Mouse (Mus musculus): Measurements from ENCODE around the gene Tpm1. TPM values are rescaled to one million over a fixed set of nuclear protein-coding genes. Genes with fewer than 3 reads are reported as not detected.
A peak's percentile ranks its signal among the peaks of the same experiment; 100 is the strongest.

Tpm1 gene
- polyA plus RNA-seq, 1 experiment from 2014 or later = 635 TPM

DNA sequence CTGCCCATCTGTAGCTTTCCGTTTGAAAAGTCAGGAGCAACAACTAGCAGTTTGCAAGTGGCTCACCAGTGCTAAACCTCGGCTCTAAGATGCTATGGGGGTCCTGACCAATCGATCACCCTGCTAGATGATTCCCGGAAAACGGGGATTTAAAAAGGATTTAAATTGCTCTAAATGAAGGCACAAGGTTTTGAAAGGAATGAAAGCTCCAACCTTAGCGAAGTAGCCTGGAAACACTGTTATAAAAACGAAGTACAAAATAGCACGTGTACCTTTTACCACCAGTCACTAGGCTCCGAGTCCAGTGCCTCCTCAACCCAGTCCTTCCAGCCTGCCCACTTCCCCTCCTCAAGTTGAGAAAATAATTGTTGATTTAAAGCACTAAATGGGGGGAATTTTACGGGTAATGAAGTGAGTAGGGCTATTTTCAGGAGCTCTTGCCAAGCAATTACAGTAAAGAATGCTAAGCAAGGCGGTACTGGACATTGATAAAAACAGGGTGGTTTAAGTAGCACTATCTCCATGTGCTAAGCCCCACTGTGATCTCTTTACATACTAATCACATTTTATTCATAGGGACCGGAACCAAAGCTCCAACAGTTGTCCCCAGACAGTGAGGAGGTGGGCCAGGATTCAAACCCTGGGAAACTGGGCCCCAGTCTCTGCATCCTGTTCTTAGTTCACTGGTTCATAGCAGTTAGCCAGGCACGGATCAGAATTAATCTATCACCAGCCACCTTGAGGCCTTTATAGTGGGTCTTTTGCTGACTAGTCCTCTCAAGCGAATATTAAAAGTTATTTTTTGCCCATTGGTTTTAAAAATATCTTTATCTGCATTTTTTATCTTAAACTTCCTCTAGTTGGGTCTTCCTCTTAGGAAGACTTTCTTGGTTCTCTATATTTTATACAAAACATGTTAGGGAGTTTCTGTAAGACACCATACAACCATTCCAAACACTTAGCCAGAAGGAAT is 7.1 kb downstream of the Tpm1 start:
- WGBS = 38% methylated on average over 14 of the region's 14 CpGs
- no peak for TF ChIP-seq CTCF (IDR thresholded peaks at IDR 0.05; ENCODE audit: low read depth)
- Histone ChIP-seq H3K4me3 (ENCODE audit: low read depth, low read length) (peak overlapping the region; percentile 82), H3K9ac (peak overlapping the region; percentile 43), H3K27me3 (ENCODE audit: insufficient read depth, low read length) (no peaks in the 10 kb centered on the region), H3K27ac (ENCODE audit: low read depth) (peak overlapping the region; percentile 61), H3K4me1 (ENCODE audit: insufficient read depth) (peaks cover 38% of the 10 kb centered on the region), H3K9me3 (ENCODE audit: low read depth, low read length) (no peaks in the 10 kb centered on the region), H3K36me3 (ENCODE audit: insufficient read depth) (peaks cover 35% of the 10 kb centered on the region), H3K4me2 (peak overlapping the region; percentile 98)
- ATAC-seq (ENCODE audit: insufficient read depth) (no peak), DNase-seq (peak; percentile 42)

DNA sequence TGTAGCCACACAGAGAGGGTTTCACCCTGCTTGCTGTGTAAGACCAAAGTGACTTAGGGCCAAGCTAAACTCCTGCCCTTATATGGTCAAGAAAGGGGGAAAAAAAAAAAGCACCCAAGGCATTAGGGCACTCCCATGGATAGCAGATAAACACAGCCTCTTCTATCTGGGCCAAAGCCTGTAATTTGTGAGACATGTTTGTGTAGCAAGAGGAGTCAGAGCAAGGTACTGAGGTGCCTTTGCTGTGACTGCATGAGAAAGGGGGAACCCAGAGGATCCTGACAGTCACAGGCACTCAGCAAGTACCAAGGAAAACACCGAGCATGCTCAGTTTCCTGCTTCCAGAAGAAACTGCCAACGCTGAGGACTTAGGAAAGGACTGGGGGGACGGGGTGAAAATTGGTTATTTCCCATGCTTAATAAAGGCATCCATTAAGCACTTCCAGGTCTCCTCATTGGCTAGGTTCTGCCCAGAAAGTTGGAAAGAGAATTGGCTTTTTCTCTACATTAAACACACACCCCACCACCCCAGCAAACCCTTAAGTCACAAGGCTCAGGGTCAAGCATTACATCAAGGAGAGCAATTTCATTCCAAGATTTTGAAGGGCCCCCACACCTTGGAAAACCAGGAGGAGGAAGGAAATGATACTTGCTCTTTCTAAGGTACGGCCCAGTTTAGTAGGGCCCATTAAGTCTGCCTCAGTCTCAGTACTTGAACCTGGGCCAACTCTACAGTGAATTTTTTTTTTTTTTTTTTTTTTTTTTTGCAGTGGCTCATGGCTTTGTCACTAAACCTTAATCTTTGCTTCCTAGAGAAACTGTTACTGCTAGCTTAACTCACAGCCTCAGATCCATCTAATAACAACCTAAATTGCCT is 8.0 kb downstream of the Tpm1 start:
- no peaks in the 10 kb centered on the region for H3K27me3 ChIP-seq (ENCODE audit: insufficient read depth, low read length)
- peak overlapping the region; percentile 61 for H3K27ac ChIP-seq (ENCODE audit: low read depth)
- peaks cover 31% of the 10 kb centered on the region for H3K4me1 ChIP-seq (ENCODE audit: insufficient read depth)
- peak overlapping the region; percentile 43 for H3K9ac ChIP-seq
- peaks cover 38% of the 10 kb centered on the region for H3K36me3 ChIP-seq (ENCODE audit: insufficient read depth)
- H3K4me3 ChIP-seq (ENCODE audit: low read depth, low read length) = peak overlapping the region; percentile 82
- no peak for TF ChIP-seq CTCF (IDR thresholded peaks at IDR 0.05; ENCODE audit: low read depth)
- DNase-seq (peak; percentile 56), ATAC-seq (ENCODE audit: insufficient read depth) (no peak)
- no peaks in the 10 kb centered on the region for H3K9me3 ChIP-seq (ENCODE audit: low read depth, low read length)
- 28% methylated on average over 4 of the region's 4 CpGs for WGBS
- H3K4me2 ChIP-seq = peak overlapping the region; percentile 98

DNA sequence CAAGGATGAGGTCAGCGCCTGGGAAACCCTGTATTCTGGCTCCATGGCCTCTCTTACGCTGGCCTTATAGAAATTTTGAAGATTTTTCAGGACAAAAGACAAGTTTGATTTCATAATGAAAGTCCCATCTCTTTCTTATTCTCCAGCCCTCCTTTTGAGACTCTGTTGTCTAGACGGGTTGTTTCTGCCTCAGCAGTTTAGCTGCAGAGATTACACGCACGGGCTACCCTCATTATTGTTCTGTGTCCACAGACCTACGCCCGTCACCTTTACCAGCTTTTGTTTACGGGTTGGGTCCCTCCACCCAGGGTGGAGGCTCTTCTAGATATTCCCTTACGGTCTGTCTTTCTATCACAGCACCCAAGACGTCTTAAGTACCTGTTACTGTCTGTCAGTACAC is 9.3 kb downstream of the Tpm1 start:
- Histone ChIP-seq H3K4me1 (ENCODE audit: insufficient read depth) (peaks cover 24% of the 10 kb centered on the region), H3K27ac (ENCODE audit: low read depth) (no peak overlapping the region), H3K4me2 (peak overlapping the region; percentile 98), H3K9me3 (ENCODE audit: low read depth, low read length) (peaks cover 6% of the 10 kb centered on the region; the same call in 1 of the 2 replicates), H3K4me3 (ENCODE audit: low read depth, low read length) (no peak overlapping the region), H3K27me3 (ENCODE audit: insufficient read depth, low read length) (no peaks in the 10 kb centered on the region), H3K36me3 (ENCODE audit: insufficient read depth) (peaks cover 50% of the 10 kb centered on the region), H3K9ac (no peak overlapping the region)
- TF ChIP-seq CTCF (IDR thresholded peaks at IDR 0.05; ENCODE audit: low read depth) = no peak
- no peak for ATAC-seq (ENCODE audit: insufficient read depth)
- DNase-seq = no peak
- WGBS = 79% methylated on average over 10 of the region's 10 CpGs

DNA sequence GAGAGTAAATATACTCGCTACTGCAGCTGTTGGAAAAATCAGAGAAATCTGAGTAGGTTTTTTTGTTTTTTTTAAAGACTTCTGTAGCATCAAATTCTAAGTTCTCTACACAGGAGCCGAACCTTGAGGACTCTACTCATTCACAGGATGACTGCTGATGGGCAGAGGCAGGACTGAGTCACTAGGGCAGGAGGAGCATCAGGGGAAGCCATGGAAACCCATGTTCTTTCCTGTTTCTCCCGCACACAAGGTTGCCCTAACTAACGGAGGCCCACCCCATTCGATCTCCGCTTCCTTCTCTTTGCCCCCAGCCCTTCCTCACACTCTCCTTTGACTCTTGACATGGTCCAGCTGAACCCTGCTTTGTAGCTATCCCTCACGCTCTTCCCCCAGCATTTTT is 10.5 kb downstream of the Tpm1 start:
- ATAC-seq (ENCODE audit: insufficient read depth) (no peak), DNase-seq (no peak)
- 81% methylated on average over 7 of the region's 7 CpGs for WGBS
- H3K4me2 ChIP-seq = no peak overlapping the region
- no peak overlapping the region for H3K4me3 ChIP-seq (ENCODE audit: low read depth, low read length)
- peaks cover 24% of the 10 kb centered on the region for H3K4me1 ChIP-seq (ENCODE audit: insufficient read depth)
- H3K9ac ChIP-seq = no peak overlapping the region
- no peaks in the 10 kb centered on the region for H3K27me3 ChIP-seq (ENCODE audit: insufficient read depth, low read length)
- no peak for TF ChIP-seq CTCF (IDR thresholded peaks at IDR 0.05; ENCODE audit: low read depth)
- peaks cover 55% of the 10 kb centered on the region for H3K36me3 ChIP-seq (ENCODE audit: insufficient read depth)
- H3K9me3 ChIP-seq (ENCODE audit: low read depth, low read length) = peaks cover 7% of the 10 kb centered on the region; the same call in 1 of the 2 replicates
- no peak overlapping the region for H3K27ac ChIP-seq (ENCODE audit: low read depth)

DNA sequence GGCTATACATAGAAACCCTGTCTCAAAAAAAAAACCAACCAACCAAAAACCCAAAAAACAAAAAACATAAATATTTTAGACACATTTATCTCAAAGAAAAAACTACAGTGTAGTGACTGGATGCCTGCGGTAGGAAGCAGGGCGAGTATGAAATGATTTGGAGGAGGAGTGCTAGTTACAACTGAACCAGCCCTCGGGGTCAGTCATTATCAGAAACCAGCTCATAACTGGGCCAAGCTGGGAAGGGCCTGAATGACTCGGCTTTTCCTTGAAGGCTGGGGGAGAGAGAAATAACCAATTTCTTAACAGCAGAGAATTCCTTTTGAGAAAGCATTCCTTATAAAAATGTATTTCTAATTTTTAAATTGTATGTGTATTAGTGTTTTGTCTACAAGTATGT is 11.5 kb downstream of the Tpm1 start:
- no peaks in the 10 kb centered on the region for H3K27me3 ChIP-seq (ENCODE audit: insufficient read depth, low read length)
- H3K4me2 ChIP-seq = no peak overlapping the region
- H3K27ac ChIP-seq (ENCODE audit: low read depth) = peak overlapping the region; percentile 82
- peaks cover 7% of the 10 kb centered on the region; the same call in 1 of the 2 replicates for H3K9me3 ChIP-seq (ENCODE audit: low read depth, low read length)
- WGBS = 78% methylated on average over 4 of the region's 4 CpGs
- peaks cover 65% of the 10 kb centered on the region for H3K36me3 ChIP-seq (ENCODE audit: insufficient read depth)
- peaks cover 24% of the 10 kb centered on the region for H3K4me1 ChIP-seq (ENCODE audit: insufficient read depth)
- no peak overlapping the region for H3K9ac ChIP-seq
- H3K4me3 ChIP-seq (ENCODE audit: low read depth, low read length) = no peak overlapping the region
- ATAC-seq (ENCODE audit: insufficient read depth) = no peak
- DNase-seq = no peak
- TF ChIP-seq CTCF (IDR thresholded peaks at IDR 0.05; ENCODE audit: low read depth) = no peak

DNA sequence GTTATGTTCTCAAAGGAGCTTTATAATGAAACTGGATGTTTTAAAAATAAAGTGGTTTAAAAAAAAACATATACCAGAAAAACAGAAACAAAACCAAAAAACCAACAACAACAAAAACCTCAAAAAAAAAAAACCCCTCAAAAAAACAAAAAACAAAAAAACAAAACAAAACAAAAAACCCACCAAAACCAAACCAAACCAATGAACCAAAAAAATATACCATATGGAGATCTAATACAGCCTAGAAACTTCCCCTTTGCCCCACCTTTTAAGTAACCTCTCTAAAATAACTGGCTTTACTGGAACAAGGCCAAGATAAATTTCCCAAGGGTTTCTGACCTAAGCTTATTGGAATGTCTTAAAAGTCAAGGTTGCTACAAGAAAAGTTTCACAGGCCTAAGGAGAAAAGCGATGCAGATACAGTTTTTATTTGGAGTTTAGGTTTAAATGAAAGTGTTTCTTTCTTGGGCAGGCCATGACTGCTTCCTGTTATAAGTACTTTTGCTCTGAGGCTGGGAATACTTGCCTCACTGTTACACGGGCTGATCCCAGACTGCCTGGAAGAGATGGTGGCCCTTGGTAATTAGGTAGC is 12.6 kb downstream of the Tpm1 start:
- TF ChIP-seq CTCF (IDR thresholded peaks at IDR 0.05; ENCODE audit: low read depth) = no peak
- WGBS = 50% methylated on average over 2 of the region's 2 CpGs
- DNase-seq = peak; percentile 83
- Histone ChIP-seq H3K36me3 (ENCODE audit: insufficient read depth) (peaks cover 76% of the 10 kb centered on the region), H3K4me1 (ENCODE audit: insufficient read depth) (peaks cover 18% of the 10 kb centered on the region), H3K4me2 (no peak overlapping the region), H3K9ac (no peak overlapping the region), H3K9me3 (ENCODE audit: low read depth, low read length) (peaks cover 7% of the 10 kb centered on the region; the same call in 1 of the 2 replicates), H3K27ac (ENCODE audit: low read depth) (peak overlapping the region; percentile 82), H3K4me3 (ENCODE audit: low read depth, low read length) (no peak overlapping the region), H3K27me3 (ENCODE audit: insufficient read depth, low read length) (no peaks in the 10 kb centered on the region)
- no peak for ATAC-seq (ENCODE audit: insufficient read depth)
